Mouse (Mus musculus) heart, postnatal 14 days (tissue): Measurements from ENCODE around the gene Mapk14. TPM values are rescaled to one million over a fixed set of nuclear protein-coding genes. Genes with fewer than 3 reads are reported as not detected.
A peak's percentile ranks its signal among the peaks of the same experiment; 100 is the strongest.
"Not testable (repeated sequence)": the region's sequence is repeated elsewhere in the genome, so short reads cannot be mapped to it uniquely, and the experiment has no call there.

Experiments
- DNase-seq, 2 experiments: peaks; one replicate each; pipeline ENCODE4 v3.0.0; 2021 to 2022
- intact Hi-C: fragments of 180-260 bp; cut with DNase I; formaldehyde crosslinking; loops from one replicate; pipeline ENCODE4 v1.15.1; 2025
- total RNA-seq, 2 experiments: library from RNA; stranded (reverse); gene quantifications; 2 replicates each; pipeline ENCODE4 v1.2.3; 2021

The Mapk14 gene
- total RNA-seq, 2 experiments from 2014 or later = 51.2 to 51.4 TPM

- intact Hi-C loops = no loop called here
- DNase-seq = no peak
These were observed 5.5 kb downstream of the Mapk14 start for GRCm38 (mm10) chr17:28696641-28697040.

DNA sequence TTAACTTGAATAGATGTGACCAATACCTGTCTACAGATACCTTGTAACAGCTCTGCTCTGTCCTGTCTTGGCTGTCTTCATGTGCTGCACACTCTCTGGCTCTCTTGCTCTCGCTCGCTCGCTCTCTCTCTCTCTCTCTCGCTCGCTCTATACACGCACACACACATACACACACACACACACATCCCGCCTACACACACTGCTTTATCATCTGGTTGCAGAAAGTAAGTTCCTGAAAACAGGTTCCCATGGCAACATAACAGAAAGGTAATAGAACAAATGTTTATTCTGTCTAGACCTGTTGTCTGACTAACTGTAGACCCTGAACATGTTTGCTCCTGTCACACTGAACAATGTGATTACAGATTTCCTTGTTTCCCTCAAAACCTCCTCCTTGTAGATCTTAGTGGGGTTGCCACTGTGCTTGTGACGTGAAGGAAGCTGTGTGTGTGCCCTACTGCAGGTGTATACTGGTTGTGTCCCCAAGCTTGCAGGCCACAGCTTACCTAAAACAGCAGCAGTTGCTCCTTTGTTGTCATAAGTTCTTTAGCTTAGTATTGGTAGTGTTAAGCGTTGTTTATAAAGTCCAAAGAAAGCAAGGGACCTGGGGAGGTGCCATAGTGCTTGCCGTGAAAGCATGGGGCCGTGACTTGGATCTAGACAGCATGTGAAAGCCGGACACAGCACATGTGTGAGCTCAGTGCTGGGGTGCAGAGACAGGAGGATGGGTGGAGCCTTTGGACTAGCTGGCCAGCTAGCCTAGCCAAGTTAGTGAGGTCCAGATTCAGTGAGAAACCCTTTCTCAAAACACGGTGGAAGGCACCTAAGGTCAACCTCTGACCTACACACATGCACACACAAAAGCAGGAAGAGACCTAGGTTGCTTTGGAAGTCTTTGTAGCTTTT, 6.4 kb downstream of the Mapk14 start:
- intact Hi-C loops = no loop called here
- DNase-seq = peak; percentile 26 to 39

DNA sequence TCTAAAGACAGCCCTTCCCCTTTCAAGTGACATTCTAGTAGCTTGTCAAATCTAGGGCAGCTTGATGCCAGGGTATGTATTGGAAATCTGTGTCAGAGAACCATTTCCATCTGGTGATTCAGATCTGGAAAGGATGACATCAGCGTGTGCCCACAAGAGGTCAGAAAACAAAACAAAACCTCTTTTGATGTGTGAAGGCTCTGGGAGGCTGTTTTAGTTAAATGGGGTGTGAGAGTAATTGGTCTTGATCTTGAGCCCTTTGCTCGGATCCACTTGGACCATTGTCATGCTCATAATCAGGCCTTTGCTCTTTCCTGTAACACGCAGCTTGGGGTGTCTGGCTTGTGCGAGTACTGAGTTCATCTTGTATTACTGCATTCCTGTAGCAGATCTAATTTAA, 7.1 kb downstream of the Mapk14 start:
- no peak for DNase-seq
- intact Hi-C loops = no loop called here

- DNase-seq = no peak
- intact Hi-C loops = no loop called here
These were observed 7.5 kb downstream of the Mapk14 start for GRCm38 (mm10) chr17:28698672-28699071.

- intact Hi-C loops = no loop called here
- DNase-seq = no peak
These were observed 8.7 kb downstream of the Mapk14 start for GRCm38 (mm10) chr17:28699789-28700188.

- DNase-seq = no peak
- intact Hi-C loops = no loop called here
These were observed 10.0 kb downstream of the Mapk14 start for GRCm38 (mm10) chr17:28701171-28701570.

DNA sequence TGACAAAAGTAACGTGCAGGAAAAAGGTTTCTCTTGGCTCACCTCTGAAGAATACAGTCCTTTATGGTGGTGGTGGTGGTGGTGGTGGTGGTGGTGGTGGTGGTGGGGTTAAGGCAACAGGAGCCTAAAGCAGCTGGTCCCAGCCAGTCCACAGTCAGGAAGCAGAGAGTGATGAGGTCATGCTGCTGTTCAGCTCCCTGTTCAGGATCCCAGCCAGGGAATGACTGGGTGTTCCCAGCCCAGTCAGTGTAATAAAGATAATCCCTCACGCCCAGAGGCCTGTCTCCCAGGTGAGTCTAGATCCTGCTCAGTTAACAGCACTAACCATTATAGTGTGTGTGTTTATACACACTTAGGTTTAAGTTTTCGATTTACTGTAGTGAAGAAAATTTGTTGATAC, 10.6 kb downstream of the Mapk14 start:
- intact Hi-C loops = no loop called here
- no peak for DNase-seq

GRCm38 (mm10) chr17:28702646-28703045, 11.5 kb downstream of the Mapk14 start:
- intact Hi-C loops = no loop called here
- no peak for DNase-seq

DNA sequence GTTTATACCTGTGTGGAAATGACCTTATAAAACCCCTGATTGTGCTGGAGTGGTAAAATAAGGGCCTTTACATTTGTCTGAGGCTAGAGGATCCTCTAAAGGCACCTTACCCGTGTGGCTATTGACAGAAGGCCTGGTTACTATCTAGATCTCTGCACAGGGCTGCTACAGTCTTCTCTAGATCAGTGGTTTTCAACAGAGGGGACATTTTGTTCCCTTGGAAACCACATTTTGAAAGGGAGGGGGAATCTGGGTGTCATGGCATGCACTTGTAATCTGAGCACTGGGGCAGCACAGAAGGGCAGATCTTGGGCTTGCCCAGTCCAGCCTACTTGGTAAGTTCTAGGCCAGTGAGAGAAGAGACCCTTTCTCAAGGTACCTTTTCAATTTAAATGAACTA, 15.6 kb downstream of the Mapk14 start:
- intact Hi-C loops = no loop called here
- no peak for DNase-seq

DNA sequence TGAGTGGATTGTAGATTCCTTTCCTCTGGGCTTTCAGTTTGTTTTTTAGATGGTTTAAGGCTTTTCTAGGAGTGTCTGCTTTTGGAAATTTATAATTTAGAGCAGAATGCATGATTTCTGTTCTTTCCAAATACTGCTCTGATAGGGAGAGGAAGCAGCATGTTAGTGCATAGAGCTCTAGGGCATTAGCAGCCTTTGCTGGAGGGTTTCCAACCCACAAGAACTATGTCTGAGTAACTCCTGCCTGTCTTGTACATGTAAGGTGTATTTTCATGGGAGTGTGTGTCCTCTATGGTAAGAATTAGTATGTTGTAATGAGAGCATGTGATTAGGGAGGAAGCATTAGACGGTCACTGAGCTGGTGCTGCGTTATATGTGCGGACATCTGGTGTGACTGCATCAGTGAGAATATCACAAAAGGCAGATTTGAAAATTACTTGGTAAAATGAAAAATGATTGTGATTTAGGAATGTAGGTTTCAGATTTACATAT, 16.1 kb downstream of the Mapk14 start:
- intact Hi-C loops = no loop called here
- DNase-seq = no peak

DNA sequence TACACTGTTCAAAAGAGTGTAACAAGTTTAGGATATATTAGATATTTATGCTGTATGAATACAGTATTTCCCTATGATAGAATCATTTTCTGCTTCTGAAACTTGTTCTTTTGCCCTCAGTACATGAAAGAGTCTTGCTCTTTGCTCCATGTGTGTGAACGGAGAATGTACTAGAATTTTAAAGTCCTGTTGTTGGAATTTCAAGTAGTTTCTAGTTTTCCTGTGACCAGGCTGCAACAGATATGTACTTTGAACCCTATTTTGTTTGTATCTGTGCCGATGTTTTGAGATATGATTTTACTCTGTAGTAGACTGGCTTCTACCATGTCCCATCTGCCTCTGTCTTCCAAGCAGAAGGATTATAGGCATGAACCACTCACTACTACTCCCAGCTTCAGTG, 16.7 kb downstream of the Mapk14 start:
- no peak for DNase-seq
- intact Hi-C loops = no loop called here

DNA sequence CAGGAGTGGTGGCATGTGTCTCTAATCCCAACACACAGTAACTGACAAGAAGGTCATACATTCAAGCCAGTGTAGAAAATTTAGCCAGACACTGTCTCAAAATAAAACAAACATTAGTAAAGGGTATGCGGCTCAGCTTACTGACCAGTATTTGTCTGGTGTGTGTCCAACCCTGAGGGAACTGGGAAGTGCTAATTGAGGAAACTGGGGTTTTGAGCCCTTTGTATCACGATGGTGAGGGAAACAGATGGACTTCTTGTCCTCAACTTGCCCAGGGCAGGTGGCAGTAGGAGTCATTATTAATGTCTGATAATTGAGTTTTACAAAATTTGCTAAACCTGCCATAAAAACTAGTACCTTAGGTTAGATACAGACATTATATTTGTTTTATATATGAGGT, 17.9 kb downstream of the Mapk14 start:
- intact Hi-C loops = no loop called here
- DNase-seq = no peak

- intact Hi-C loops = no loop called here
- no peak for DNase-seq
These were observed 18.6 kb downstream of the Mapk14 start for GRCm38 (mm10) chr17:28709552-28710290.

- no peak for DNase-seq
- intact Hi-C loops = no loop called here
These were observed 19.2 kb downstream of the Mapk14 start for GRCm38 (mm10) chr17:28710291-28710688.

DNA sequence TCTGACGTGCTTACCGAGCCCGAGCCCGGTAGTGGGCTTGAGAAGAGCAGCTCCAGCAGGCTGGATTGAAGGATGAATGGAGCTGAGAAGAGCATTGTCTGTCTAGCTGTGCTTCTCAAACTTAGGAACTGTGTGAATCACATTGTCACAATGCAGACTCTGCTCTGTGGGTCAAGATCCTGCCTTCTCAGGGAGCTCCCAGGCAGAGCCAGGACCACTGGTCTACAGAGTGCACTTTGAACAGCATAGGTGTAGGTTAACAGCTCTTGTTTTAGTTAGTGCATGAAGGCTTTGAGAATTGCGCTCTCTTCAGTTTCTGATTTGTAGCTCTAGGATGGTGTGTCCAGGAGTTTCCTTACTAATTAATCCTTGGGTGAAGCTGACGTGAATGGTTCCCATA, 20.1 kb downstream of the Mapk14 start:
- intact Hi-C loops = no loop called here
- DNase-seq = no peak

DNA sequence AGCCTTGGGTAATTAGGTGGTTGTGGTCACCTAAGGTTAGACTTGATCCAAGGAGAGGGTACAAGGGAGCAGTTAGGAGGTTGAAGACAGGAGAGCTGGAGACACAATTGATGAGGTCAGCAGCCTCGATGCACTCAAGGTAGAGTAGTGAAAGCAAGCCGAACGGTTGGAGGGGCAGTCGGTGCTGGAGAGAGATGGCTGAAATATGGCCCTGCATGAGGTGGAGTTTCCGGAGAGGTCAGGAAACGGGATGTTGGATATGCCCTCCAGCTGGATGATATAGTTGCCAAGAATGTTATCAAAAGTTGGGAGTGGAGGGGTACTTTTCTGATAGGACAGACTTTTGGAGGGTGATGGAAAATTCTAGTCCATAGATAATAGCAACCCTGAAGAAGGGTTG, 21.2 kb downstream of the Mapk14 start:
- intact Hi-C loops = loop anchor here (2.0 kb wide), 1 partner anchor 20 kb away; no protein-coding TSS in a partner anchor
- no peak for DNase-seq

DNA sequence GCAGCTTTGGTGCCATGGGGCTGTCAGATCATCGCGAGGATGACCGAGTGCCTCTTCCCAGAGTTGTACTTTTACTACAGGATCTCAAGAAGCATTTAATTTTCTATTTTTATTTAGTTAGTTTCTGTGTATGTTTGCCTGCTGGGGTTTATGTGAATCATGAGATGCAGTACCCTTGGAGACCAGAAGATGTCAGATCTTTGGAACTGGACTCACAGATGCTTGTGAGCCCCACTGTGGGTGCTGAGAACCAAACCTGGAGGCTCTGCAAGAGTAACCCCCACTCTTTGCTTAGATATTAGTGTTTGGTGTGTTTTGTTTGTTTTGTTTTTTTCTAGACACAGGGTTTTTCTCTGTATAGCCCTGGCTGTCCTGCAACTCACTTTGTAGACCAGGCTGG, 22.9 kb downstream of the Mapk14 start:
- intact Hi-C loops = no loop called here
- DNase-seq = no peak

- intact Hi-C loops = no loop called here
- DNase-seq = no peak
These were observed 24.9 kb downstream of the Mapk14 start for GRCm38 (mm10) chr17:28715832-28716548.

- intact Hi-C loops = no loop called here
- DNase-seq = no peak
These were observed 26.4 kb downstream of the Mapk14 start for GRCm38 (mm10) chr17:28717535-28717934.

GRCm38 (mm10) chr17:28725783-28726182, 34.7 kb downstream of the Mapk14 start, which contains the start of gene AC170998.1:
AC170998.1 (plus strand) TSS chr17:28726083.
- intact Hi-C loops = loop anchor here (5.0 kb wide), 1 partner anchor 33 kb away; the partner anchor contains the start of genes Mapk14 and Slc26a8
- DNase-seq = no peak

DNA sequence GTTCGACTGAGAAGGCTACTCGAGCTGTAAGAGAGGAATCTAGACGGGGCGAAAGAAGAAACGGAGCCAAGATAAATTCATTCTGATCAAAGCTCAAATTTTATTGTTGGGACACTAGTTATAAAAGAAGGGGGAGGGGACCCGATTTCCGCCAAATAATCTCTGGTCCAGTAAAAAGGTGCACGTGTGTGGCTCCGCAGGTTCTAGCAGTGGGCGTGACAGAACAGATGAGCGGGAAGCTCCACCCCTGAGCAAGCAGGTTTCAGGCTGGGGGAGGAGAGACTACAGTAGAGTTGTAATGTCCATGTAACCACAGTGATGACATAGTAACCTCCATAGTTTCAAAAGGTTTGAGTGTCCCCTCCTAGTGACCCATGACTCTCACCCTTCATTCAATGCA, 36.4 kb downstream of the Mapk14 start:
- DNase-seq = not testable (repeated sequence)
- intact Hi-C loops = loop anchor here (5.0 kb wide), 1 partner anchor 35 kb away; the partner anchor contains the start of genes Mapk14 and Slc26a8
